Mouse (Mus musculus): Measurements from ENCODE around the gene Nlk.

GRCm38 (mm10) chr11:78594271-78594964 lies 102.8 kb downstream of the Nlk start:
- TF ChIP-seq CTCF (IDR thresholded peaks at IDR 0.05; ENCODE audit: low read depth, low read length) = no peak
- TF ChIP-seq POLR2A (IDR thresholded peaks at IDR 0.05; ENCODE audit: extremely low read depth, insufficient read depth, low read length) = no peak

All from liver, adult 2 months (tissue).